Mouse (Mus musculus): ENCODE measurements around the gene Adgrg3. TPM values are rescaled to one million over a fixed set of nuclear protein-coding genes. Genes with fewer than 3 reads are reported as not detected.

The Adgrg3 gene
- polyA plus RNA-seq, 1 experiment from 2014 or later = 0.44 TPM

GRCm38 (mm10) chr8:94987553-94987952 lies 29.9 kb upstream of the Adgrg3 start:
- no peaks in the 10 kb centered on the region for H3K36me3 ChIP-seq (ENCODE audit: inconsistent target)
- no peak overlapping the region for H3K4me3 ChIP-seq (ENCODE audit: inconsistent target)
- no peak overlapping the region for H3K27ac ChIP-seq
- 42% methylated on average over 7 of the region's 7 CpGs for WGBS (ENCODE audit: missing documents)
- H3K79me2 ChIP-seq (ENCODE audit: inconsistent target) = no peaks in the 10 kb centered on the region

- H3K79me2 ChIP-seq (ENCODE audit: inconsistent target) = no peaks in the 10 kb centered on the region
- H3K27ac ChIP-seq = no peak overlapping the region
- no peaks in the 10 kb centered on the region for H3K36me3 ChIP-seq (ENCODE audit: inconsistent target)
- no peak overlapping the region for H3K4me3 ChIP-seq (ENCODE audit: inconsistent target)
- 44% methylated on average over 6 of the region's 6 CpGs for WGBS (ENCODE audit: missing documents)
Measured at GRCm38 (mm10) chr8:94988619-94989018, 28.9 kb upstream of the Adgrg3 start.

GRCm38 (mm10) chr8:94989711-94990110 lies 27.8 kb upstream of the Adgrg3 start:
- no peak overlapping the region for H3K4me3 ChIP-seq (ENCODE audit: inconsistent target)
- WGBS (ENCODE audit: missing documents) = 78% methylated on average over 4 of the region's 4 CpGs
- no peak overlapping the region for H3K27ac ChIP-seq
- H3K79me2 ChIP-seq (ENCODE audit: inconsistent target) = no peaks in the 10 kb centered on the region
- no peaks in the 10 kb centered on the region for H3K36me3 ChIP-seq (ENCODE audit: inconsistent target)

- WGBS (ENCODE audit: missing documents) = 64% methylated on average over 11 of the region's 11 CpGs
- H3K79me2 ChIP-seq (ENCODE audit: inconsistent target) = no peaks in the 10 kb centered on the region
- H3K27ac ChIP-seq = no peak overlapping the region
- H3K36me3 ChIP-seq (ENCODE audit: inconsistent target) = no peaks in the 10 kb centered on the region
- no peak overlapping the region for H3K4me3 ChIP-seq (ENCODE audit: inconsistent target)
Measured at GRCm38 (mm10) chr8:94990598-94991453, 26.7 kb upstream of the Adgrg3 start.

GRCm38 (mm10) chr8:94991454-94991994 lies 26.0 kb upstream of the Adgrg3 start:
- Histone ChIP-seq H3K4me3 (ENCODE audit: inconsistent target) (no peak overlapping the region), H3K27ac (no peak overlapping the region), H3K36me3 (ENCODE audit: inconsistent target) (no peaks in the 10 kb centered on the region), H3K79me2 (ENCODE audit: inconsistent target) (no peaks in the 10 kb centered on the region)
- 70% methylated on average over 9 of the region's 9 CpGs for WGBS (ENCODE audit: missing documents)

GRCm38 (mm10) chr8:94992010-94992409 lies 25.5 kb upstream of the Adgrg3 start:
- 52% methylated on average over 4 of the region's 4 CpGs for WGBS (ENCODE audit: missing documents)

GRCm38 (mm10) chr8:94992534-94992933 lies 25.0 kb upstream of the Adgrg3 start:
- no peak overlapping the region for H3K27ac ChIP-seq
- no peaks in the 10 kb centered on the region for H3K36me3 ChIP-seq (ENCODE audit: inconsistent target)
- H3K4me3 ChIP-seq (ENCODE audit: inconsistent target) = no peak overlapping the region
- no peaks in the 10 kb centered on the region for H3K79me2 ChIP-seq (ENCODE audit: inconsistent target)
- WGBS (ENCODE audit: missing documents) = 65% methylated on average over 5 of the region's 5 CpGs

More at GRCm38 (mm10) chr8:94992010-94992409, 25.5 kb upstream of the Adgrg3 start:
- H3K36me3 ChIP-seq (ENCODE audit: inconsistent target) = no peaks in the 10 kb centered on the region
- no peak overlapping the region for H3K4me3 ChIP-seq (ENCODE audit: inconsistent target)
- H3K27ac ChIP-seq = no peak overlapping the region
- H3K79me2 ChIP-seq (ENCODE audit: inconsistent target) = no peaks in the 10 kb centered on the region

- H3K36me3 ChIP-seq (ENCODE audit: inconsistent target) = no peaks in the 10 kb centered on the region
- no peak overlapping the region for H3K4me3 ChIP-seq (ENCODE audit: inconsistent target)
- no peak overlapping the region for H3K27ac ChIP-seq
- no peaks in the 10 kb centered on the region for H3K79me2 ChIP-seq (ENCODE audit: inconsistent target)
- WGBS (ENCODE audit: missing documents) = 57% methylated on average over 9 of the region's 9 CpGs
Measured at GRCm38 (mm10) chr8:94992996-94993724, 24.3 kb upstream of the Adgrg3 start.

- H3K4me3 ChIP-seq (ENCODE audit: inconsistent target) = no peak overlapping the region
- WGBS (ENCODE audit: missing documents) = 43% methylated on average over 13 of the region's 14 CpGs
- no peaks in the 10 kb centered on the region for H3K36me3 ChIP-seq (ENCODE audit: inconsistent target)
- no peaks in the 10 kb centered on the region for H3K79me2 ChIP-seq (ENCODE audit: inconsistent target)
- H3K27ac ChIP-seq = no peak overlapping the region
Measured at GRCm38 (mm10) chr8:94994006-94994405, 23.5 kb upstream of the Adgrg3 start.

- no peak overlapping the region for H3K27ac ChIP-seq
- no peaks in the 10 kb centered on the region for H3K79me2 ChIP-seq (ENCODE audit: inconsistent target)
- H3K4me3 ChIP-seq (ENCODE audit: inconsistent target) = no peak overlapping the region
- WGBS (ENCODE audit: missing documents) = 57% methylated on average over 1 of the region's 1 CpGs
- H3K36me3 ChIP-seq (ENCODE audit: inconsistent target) = no peaks in the 10 kb centered on the region
Measured at GRCm38 (mm10) chr8:94994510-94994909, 23.0 kb upstream of the Adgrg3 start.

GRCm38 (mm10) chr8:94995336-94995893 lies 22.1 kb upstream of the Adgrg3 start:
- Histone ChIP-seq H3K4me3 (ENCODE audit: inconsistent target) (no peak overlapping the region), H3K36me3 (ENCODE audit: inconsistent target) (no peaks in the 10 kb centered on the region), H3K79me2 (ENCODE audit: inconsistent target) (no peaks in the 10 kb centered on the region), H3K27ac (no peak overlapping the region)
- WGBS (ENCODE audit: missing documents) = 18% methylated on average over 5 of the region's 5 CpGs

- 58% methylated on average over 12 of the region's 12 CpGs for WGBS (ENCODE audit: missing documents)
- no peaks in the 10 kb centered on the region for H3K36me3 ChIP-seq (ENCODE audit: inconsistent target)
- H3K27ac ChIP-seq = no peak overlapping the region
- H3K4me3 ChIP-seq (ENCODE audit: inconsistent target) = no peak overlapping the region
- no peaks in the 10 kb centered on the region for H3K79me2 ChIP-seq (ENCODE audit: inconsistent target)
Measured at GRCm38 (mm10) chr8:94996037-94996436, 21.5 kb upstream of the Adgrg3 start.

GRCm38 (mm10) chr8:94996899-94997856 lies 20.3 kb upstream of the Adgrg3 start:
- no peak overlapping the region for H3K4me3 ChIP-seq (ENCODE audit: inconsistent target)
- H3K36me3 ChIP-seq (ENCODE audit: inconsistent target) = no peaks in the 10 kb centered on the region
- H3K27ac ChIP-seq = no peak overlapping the region
- no peaks in the 10 kb centered on the region for H3K79me2 ChIP-seq (ENCODE audit: inconsistent target)
- 69% methylated on average over 6 of the region's 6 CpGs for WGBS (ENCODE audit: missing documents)

GRCm38 (mm10) chr8:94997857-94998243 lies 19.6 kb upstream of the Adgrg3 start:
- H3K27ac ChIP-seq = no peak overlapping the region

More at GRCm38 (mm10) chr8:94997857-94998243, 19.6 kb upstream of the Adgrg3 start:
- Histone ChIP-seq H3K4me3 (ENCODE audit: inconsistent target) (no peak overlapping the region), H3K36me3 (ENCODE audit: inconsistent target) (no peaks in the 10 kb centered on the region), H3K79me2 (ENCODE audit: inconsistent target) (no peaks in the 10 kb centered on the region)
- WGBS (ENCODE audit: missing documents) = 56% methylated on average over 6 of the region's 6 CpGs

All from macrophage (primary cell).